Mouse (Mus musculus) small intestine, adult 2 months (tissue): ENCODE results near the gene Klf13.

Experiments used
- CTCF ChIP-seq: fragments of 200-500 bp; IDR thresholded peaks from 2 replicates; pipeline ENCODE4 v1.5.1; 2012; ENCODE audit warnings: low read depth, mild to moderate bottlenecking, control low read depth, inconsistent platforms, low read length, moderate library complexity, mixed read lengths; ENCODE audit not compliant: insufficient replicate concordance, insufficient read length; ENCODE audit errors: extremely low read depth
- POLR2A ChIP-seq: fragments of 200-500 bp; IDR thresholded peaks from 2 replicates; pipeline ENCODE4 v1.6.1; 2012; ENCODE audit warnings: low read depth, mild to moderate bottlenecking, control low read depth, inconsistent platforms, low read length, moderate library complexity

DNA sequence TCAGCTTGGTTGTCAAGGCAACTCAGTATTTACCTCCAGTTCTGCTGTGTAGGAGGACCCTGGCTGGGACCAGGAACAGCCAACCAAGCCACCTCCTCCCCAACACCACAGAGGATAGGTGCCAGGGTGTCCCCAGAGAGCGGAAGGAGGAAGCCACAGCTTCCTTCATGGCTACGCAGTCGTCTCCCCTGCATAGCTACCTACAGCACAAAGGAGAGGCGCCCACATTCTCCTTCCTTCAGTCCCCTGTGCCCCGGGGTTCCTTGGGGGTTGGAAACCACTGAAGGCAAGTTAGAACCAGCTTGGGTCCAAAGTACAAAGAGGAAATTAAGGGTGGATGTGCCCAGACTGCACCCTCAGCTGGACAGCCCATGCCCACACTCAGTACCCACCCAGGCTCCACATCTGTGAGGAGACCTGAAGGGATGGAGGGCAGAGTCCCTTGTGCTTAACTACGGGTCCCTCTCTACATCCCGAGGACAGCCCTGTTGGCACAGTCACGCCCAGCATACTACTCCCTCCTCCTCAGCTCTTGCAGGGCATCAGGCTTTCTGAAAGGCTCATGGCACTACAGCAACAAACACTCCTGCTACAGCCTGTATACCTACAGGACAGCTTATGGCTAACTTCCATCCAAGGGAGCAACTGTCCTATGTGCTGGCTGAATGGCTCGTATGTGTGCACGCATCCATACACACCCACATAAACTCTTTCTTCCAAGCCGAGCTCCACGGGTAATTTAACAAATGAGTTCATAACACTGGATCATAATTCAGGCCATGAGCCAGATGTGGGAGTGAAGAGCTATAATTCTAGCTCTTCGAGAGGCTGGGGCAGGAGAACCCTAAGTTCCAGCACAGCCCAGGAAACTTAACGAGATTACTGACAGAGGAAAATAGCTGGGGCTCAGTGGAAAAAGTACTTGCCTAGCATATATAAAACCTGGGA lies 13.0 kb downstream of the Klf13 start:
- TF ChIP-seq POLR2A, result no peak; the same call in 1 of the 2 replicates
- no peak for TF ChIP-seq CTCF
